Mouse (Mus musculus): ENCODE data around the gene Itprid1.

DNA sequence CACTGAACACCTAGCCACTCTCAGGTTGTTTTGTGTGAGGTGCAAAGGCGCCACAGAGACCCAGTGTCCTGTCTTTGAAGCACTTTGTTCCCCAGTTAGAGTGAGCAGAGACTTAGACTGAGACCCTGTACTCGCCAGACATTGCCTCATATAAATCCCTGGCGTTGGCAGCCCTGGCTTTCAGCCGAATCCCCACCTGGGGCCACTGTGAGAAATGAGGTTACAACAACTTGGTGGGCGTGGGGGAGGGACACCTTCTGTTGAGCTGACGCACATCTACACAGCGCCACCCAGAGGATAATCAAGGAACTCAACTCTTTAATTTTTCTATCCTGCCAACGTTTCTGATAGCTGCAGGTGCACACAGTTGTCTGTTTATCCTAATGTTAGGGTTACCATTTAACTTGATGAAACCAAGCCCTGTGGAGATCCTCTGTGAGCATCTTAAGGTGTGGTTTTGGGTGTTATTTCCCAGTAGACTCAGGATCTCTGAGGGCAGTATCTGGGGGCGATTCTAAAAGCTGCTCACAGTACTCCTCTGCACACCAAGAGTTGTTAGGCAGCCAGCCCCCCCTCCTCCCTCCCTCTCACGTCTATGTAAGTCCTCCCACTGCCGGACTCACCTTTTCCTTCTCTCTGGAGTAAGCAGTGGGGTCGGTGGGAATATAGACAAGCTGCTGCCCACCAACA is 32.6 kb upstream of the Itprid1 start:
- TF ChIP-seq CTCF (IDR thresholded peaks at IDR 0.05; ENCODE audit: borderline replicate concordance, insufficient read depth, low read length), result peak; percentile 18; the same call in 1 of the 2 replicates
- TF ChIP-seq POLR2A (IDR thresholded peaks at IDR 0.05; ENCODE audit: low read depth, low read length), result no peak

Data from embryonic fibroblast, embryonic 13.5 days (primary cell).